Mouse (Mus musculus) kidney, adult 18-20 months (tissue): ENCODE results near the gene Rbpj.

ENCODE experiments used
- DNase-seq: peaks from one replicate; pipeline ENCODE4 v3.0.0; 2021

Gene Rbpj

DNA sequence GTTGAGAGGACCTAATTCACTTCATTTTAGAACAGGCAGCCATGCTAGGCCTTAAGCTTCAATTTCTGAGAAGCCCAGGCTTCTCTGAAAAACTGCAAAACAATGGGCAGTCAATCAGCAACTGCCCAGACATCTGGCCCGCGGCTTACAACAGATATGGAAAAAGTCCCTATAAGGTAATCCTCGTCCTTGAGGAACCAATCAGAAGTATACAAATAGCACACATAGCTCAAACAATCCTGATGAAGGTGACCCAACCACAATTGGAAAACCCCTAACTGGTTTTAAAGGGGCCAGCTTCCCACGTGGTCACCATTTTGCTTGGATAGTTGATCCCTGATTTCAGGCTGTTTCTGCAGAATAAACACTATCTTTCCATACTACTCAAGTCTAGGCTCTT is 89.0 kb downstream of the Rbpj start:
- DNase-seq, result no peak

DNA sequence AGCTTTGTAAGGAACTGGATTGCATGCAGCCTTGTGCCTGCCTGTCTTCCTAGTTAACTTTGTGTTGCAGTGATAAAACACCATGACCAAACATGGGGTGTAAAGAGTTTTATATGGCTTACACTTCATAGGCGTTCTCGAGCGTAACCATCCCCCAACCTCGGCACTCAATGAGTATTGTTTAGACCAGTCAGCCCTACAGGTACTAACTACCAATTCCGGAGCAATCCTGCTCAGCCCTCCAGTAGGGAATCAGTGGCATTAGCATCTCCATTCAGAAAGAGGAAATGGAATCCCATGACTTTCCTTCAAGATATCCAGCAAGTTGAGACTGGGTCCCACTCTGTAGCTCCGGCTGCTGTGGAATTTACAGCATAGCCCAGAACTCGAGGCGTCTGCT is 89.5 kb downstream of the Rbpj start:
- no peak for DNase-seq

DNA sequence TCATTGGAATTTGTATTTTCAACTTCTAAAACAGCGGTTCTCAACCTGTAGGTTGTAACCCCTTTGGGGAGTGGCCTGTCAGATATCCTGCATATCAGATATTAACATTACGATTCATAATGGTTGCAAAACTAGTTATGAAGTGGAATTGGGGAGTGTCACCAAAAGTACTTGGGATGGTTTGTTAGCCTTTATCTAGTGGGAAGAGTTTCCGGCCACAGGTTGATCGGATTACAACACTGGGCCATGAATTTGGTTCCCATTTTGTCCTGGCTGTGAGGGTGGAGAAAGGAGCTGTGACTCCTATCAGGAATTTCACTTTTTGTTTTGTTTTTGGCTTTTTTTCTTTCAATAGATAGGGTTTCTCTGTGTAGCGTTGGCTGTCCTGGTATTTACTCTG is 90.0 kb downstream of the Rbpj start:
- DNase-seq, result no peak

DNA sequence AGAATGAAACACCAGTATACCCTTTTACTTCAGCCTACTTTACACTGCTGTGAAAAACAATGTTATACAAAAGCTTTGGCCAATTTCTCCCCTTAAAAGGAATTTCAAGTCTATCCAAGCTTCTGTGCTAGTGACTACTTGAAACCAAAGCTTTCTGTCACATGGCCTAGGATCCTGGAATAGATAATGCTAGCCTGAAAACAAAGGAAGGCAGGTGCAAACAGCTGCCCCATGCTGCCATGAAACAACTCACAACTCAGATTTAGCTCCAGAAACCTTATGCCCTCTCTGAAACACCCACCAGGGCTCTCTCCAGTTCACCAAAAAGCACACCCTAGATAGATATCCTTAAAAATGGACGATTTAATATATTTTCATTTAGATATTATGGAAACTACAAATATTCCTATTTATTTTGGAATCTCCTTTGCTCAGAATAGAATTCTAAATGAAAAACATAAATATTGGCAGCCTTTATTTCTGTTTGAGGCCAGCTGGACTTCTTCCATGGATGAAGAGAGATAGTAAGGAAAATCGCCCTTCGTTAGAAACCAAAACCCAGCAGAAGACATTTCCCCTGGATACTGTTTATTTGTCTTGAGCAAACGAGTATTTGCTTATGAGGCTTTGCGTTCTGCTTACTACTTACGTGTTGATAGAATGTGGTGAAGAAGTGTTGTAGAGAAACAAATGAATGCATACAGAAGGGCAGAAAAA is 91.8 kb downstream of the Rbpj start:
- no peak for DNase-seq

DNA sequence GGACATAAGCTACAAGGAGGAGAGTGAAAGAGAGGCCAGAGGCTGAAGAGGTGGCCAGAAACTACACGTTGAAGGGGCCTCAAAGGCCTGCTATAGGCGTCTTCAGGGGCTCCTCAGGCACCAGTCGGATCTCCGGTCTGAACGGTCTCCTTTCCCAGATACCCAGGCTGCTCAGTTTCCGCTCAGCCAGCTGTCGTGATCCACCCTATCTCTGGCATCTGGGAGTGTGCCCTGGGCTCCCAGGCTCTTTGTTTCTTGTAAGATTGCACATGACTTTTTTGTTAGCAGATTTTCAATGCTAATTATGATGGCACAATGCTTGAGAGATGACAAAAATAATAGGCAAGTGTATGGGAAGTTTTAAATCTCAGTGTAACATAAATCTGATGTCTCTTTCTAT is 95.2 kb downstream of the Rbpj start:
- no peak for DNase-seq

DNA sequence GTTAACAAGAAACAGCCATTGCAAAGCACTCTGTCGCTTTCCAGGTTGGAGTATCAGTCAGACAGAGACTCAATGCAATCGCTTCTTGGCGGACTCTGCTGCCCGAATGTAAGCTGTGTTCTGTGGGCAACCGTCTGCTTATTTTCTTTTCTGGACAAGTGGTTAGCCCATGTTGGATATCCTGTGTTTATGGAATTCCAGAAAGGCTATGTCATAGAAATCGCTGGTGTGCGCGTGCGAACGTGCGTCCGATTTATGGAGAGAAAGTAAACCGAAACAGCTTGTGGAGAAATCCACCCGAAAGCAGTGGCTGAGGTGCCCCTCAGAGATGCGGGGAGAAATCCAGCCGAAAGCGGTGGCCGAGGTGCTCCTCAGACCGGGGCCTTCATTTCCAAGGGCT is 98.4 kb downstream of the Rbpj start:
- DNase-seq, result no peak

DNA sequence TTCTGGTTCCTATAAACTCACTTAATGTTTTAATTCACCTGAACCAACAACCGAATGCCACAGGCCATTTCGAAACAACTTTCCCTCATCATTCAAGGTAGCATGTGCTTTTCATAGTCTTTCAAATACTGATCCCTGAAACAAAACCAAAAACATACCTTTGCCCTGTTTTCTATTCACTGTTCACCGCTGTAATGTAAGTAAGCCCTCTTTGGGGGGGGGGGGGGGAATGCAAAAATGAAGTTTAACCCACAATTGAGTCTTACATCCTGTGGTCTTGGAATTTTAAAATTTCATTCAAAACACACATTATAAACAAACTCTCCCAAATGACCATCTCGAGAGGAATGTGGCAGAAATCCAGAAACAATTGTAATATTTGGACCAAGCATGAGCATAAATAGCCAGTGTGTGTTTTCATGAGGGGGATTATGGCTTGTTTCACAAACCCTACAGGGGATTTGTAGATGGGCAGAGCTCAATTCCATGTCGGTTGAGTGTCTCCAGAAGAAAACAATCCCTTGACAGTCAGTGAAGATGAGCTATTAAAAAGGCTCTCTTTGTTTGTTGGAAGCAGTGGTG is 99.4 kb downstream of the Rbpj start:
- no peak for DNase-seq

DNA sequence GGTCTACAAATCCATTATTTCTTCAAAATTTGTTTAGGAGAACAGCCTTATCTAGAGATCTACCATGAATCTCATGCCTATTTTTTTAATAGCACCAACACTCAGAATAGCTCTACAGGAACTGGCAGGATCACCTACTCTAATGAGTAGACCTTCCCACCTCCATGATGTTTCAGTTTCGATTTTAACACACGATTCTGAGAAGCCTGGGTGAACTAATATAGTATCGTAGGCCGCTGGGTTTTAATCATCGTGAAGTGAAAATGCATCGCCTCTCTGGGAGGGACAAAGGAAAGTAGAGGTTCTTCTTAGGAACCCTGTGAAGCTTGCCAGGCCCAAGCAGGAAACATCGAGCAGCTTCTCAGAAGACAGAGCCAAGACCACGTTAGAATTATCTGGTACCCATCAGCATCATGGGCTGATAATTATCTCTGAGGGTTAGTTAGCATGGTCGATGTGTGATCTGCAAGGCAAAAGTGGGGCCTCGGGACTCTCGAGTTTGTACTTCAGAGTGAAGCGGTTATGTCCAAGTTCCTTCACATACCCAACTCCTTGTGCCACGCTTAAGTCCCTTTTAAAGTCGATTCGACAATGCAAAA is 100.6 kb downstream of the Rbpj start:
- no peak for DNase-seq

DNA sequence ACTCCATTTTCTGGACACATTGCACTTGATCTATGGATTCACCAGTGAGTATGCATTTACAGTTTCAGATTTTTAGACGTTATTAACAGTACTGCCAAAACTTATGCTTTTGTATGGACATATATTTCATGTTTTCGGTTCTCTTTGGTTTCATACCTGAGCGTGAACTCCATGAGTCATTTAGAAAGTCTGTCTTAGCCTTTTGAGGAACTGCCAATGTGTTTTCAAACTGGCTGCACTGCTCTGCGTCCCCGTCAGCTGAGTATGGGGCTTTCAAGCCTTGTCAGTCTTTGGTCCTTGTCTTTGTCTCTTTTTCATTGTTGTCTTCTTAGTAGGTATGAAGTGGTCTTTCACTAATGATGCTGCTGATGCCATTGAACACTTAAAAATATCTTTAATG is 106.5 kb downstream of the Rbpj start:
- DNase-seq, result no peak

DNA sequence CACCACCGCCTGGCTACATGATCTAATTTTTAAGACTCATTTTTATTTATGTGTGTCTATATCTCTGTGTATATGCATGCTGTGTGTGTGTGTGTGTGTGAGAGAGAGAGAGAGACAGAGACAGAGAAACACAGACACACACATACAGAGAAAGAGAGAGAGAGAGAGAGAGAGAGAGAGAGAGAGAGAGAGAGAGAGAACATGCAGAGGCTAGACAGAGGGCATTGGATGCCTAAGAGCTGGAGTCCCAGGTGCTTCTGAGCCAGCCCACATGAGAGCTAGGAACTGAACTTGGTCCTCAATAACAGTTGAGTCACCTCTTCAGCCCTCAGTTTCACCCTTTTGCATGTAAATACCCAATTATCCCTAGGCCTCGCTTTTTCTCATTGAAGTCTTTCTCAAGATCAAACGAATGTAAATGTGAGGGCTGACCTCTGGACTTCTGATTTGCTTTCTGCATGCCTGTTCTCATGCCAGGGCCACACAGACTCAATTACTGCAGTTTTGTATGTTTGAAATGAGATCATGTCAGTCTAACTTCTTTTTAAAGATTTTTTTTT is 109.0 kb downstream of the Rbpj start:
- no peak for DNase-seq

DNA sequence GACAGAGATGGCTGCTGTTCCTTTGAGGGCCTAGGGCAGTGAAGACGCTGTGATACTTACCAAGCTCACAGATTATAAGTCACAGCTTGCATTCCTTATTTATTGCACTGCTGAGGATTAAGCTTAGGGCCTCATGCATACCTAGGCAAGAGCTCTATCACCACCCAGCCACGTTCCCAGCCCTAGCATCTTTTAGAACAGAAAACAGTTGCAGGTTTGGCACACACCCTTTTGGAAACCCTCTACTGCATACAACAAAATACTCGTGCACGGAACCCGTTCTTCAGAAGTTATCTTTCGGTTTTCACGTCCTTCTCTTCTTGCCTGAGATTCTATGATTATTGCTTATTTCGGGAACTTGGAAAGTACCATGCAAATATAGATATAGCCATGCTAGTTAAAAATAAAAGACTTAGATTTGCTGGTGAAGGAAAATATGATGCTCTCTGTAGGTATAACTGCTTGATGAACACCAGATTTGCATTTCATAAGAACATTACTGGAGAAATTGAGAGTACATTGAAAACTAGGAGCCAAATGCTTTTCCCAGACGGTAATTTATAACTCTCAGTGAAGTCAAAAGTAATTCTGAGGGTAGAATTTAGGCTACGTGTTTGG is 111.4 kb downstream of the Rbpj start:
- no peak for DNase-seq

DNA sequence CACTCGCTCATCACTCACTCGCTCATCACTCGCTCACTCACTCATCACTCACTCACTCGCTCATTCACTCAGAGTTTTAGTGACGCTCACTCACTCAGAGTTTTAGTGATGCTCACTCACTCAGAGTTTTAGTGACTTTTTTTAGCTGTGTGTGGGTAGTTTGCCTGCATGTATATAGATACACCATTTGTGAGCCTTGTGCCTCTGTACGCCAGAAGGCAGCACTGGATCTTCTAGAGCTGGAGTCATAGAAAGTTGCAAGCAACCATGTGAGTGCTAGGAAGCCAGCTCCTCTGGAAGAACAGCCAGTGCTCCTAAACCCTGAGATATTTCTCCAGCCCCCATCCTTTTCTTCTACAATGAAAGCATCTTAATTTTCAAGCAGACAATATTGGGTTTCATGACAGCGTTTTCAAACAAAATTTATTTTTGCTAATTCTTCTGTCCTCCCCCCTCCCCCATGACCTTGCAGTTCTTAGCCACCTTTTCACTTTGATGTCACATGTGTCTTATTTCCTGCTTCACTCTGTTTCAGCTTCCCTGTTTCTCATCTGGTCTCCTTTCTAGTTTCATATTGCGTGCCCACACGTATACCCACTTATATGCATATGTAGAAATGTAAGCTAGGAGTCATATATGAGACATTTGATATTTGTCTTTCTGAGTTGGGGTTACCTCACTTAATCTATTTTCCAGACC is 118.3 kb downstream of the Rbpj start:
- DNase-seq, result no peak

DNA sequence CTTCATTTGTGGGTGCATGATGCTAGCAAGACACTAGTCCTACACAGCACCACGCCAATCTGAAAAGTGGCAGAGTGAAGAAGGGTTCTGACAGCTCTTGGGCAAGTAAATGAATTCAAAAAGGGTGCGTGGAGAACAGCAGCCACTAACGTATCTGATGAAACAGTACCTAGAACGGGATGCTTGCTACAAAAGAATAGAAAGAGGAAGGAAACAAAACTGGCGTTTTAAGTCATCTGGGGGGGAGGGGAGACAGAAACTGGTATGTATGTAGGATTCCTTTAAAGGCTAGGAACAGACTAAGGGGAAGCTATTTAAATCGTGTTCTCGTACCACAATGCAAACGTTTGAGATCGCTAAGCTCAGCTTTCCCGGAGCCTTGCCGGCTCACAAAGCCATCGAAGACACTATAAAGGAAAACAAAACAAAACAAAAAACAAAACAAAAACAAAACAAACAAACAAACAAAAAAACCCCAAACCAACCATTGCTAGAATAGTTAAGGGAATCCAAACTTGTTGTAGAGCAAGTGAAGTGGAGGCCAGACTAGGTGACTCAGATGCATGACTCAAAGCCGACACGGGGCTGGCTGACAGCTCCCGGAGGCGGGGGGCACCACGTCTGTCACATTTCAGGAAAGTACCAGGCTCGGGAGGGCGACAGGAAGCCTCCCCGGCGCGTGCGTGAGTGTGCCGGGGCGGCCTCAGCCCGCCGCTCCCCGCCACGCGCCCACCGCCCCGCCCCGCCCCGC is 122.6 kb downstream of the Rbpj start:
- no peak for DNase-seq

DNA sequence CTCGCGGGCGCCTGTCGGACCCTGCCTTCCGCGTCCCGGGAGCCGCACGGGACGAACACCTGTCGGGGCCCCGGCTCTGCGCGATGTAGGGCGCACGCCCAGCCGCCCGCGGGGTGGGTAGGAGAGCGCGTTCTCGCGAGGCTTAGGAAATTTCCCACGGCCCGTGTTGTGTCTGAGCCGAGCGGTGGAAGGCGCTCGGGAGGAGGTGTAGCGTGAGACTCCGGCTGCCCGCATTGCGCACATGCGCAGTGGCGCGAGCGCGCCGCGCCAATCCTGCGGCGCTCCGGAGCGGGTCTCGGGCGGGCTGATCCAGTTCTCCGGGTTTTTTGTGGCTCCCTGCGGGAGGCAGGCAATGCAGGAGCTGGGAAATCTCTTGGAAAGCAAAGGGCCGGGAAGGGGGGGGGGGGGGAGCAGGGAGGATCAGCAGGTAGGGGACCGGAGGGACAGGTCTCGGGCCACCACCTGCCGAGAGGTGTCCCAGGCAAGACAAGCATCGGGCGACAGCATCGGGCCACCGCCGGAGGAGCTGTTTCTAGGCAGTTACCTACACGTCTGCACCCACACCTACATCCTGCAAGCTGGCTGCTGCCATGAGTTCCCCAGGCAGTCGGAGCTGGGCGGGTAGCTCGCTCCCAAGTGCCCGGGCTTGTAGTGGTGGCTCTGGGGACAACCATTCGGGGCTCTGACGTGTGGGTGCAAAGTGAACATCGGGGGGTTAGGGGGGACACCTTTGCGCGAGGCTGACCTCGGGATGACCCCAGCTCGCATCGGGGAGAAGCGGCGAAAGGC is 123.4 kb downstream of the Rbpj start:
- DNase-seq, result peak; percentile 95

DNA sequence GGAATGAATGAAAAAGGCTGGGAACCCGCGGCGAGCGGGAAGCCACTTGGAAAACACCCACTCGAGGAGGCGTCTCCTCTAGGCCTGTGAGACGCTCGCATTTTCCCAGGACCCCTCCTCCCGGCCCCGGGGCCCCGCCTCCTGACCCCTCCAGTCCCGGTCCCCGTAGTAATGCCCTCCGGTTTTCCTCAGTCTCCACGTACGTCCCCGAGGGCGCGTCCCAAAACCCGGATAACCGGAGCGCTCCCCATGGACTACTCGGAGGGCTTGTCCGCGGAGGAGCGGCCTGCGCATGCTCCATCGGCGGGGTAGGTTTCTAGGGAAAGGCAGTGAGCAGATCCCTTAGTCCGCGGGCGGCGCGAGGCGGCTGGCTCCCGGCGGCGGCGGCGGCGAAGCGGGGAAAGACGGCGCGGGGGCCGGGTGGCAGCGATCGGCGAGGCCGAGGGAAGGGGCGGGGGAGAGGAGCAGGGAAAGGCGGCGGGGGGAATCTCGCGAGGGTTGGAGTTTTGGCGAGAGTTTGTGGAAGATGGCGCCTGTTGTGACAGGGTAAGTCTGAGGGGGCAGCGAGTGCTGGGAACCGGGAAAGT is 124.3 kb downstream of the Rbpj start:
- DNase-seq, result peak; percentile 99

DNA sequence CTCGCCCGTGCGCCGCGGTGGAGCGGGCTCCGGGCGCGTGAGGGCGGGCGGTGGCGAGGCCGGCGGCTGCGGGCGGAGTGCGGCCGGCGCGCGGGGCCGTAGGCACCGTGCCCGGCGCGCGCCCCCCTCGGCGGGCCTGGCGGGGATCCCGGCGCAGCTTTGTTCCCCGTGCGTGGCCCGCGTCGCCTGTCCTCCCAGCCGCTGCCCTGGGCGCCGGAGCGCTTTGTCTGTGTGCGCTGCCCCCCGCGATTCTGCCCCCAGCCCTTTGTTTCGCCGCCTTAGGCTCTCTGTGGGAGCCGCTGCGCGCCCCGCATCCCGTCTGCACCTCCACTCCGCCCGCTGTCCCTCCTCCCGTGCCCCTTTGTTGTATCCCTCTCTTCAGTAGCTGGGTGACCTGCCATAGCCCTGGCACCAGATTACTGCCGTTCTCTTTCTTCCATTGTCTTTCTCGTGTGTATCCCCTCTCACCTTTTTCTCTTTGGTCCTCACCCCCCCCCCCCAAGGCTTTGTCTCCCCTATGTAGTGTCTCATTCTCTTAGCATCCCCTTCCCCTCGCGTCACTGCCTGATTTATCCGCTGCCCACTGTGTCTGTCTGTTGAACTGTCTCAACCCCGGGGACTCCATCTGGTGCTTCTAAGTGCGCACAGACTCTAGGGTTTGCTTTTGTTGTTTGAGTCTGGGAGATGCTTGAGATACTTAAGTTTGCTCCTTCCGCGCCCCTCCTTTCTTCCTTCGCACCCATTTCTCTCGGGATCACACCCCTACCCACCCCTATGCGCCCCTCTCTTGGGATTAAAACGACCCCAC is 125.1 kb downstream of the Rbpj start:
- DNase-seq, result peak; percentile 25

DNA sequence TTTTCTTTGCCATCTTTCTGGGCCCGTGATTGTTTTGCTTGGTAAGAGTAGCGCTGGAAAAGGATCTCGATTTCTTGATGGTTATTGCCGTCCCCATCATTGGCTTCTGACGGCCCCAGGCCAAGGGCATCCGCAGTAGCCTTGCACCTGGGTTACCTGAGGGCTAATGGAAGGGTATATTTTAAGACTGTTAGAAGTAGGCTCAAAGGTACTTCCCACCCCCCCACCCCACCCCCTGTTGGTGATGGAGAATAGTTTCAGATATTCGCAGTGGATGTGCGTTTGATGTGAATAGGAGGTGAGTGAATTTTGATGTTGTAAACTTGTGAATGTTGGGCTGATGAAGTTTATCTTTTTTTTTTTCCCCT is 125.7 kb downstream of the Rbpj start:
- DNase-seq, result no peak

DNA sequence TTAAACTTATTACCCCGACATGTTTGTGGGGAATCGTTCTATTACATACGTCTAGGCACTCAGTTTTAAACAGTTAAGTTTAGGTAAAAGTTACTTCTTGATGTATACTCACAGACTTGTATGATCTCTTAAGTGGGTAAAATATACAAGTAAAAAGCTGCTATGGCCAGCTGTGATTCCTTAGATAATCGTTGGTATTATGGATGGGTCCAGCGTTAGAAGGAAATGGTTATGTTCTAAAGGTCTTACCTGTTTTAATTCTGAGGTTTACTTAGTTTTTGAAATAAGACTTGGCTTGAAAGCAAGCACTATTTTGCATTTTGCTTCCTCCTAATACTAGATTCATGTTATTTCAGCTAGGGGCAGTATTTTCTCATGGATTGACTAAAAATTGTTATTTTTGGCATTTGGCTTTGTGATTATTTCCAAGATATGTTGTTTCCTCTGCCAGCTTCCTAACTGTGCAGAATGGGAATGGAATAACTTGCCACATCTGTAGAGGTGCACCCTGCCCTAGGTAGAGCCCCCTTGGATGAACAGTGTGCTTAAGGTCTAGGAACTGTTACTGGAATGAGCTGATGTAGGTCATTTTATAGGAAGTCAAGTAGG is 127.2 kb downstream of the Rbpj start:
- no peak for DNase-seq

DNA sequence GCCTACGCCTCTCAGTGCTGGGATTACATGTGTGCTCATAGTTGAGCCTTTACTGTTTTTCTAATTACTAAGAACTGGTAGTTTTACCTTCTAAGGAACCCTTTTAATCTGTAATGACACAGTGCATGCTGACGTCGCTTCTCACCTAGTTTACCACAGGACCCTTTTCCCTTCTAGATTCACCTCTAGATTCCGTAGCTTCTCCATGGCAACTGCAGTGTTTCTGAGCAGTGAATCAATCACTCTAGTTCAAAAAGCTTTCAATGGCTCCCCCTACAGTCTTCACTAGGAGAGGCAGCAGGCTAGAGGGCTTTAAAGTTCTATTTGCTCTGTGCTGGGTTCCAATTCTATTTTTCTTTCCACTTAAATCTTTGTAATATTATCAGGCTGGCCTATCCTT is 128.3 kb downstream of the Rbpj start:
- peak; percentile 27 for DNase-seq

DNA sequence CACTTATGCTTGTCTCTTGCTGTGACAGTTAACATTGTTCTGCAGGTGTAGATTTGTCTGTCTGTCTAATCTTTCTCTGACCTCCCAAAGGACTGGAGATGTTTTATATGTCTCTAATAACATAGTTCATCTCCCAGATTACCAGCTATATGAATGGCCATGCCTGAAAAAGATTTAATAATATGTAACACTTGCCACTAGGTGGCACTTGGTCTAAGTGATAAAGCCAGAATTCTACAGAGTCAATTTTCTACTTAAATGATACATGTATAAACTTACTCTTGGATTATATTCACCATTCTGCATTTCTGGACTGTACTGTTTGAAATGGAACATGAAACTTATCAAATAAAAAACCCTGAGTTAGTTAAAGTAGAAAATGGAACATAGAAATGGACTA is 132.6 kb downstream of the Rbpj start:
- DNase-seq, result no peak
